Mouse (Mus musculus): ENCODE measurements around the gene Kif11. TPM values are rescaled to one million over a fixed set of nuclear protein-coding genes. Genes with fewer than 3 reads are reported as not detected.

Kif11 gene
- total RNA-seq (2023), result 1.1 TPM

GRCm38 (mm10) chr19:37375755-37376615 lies at the start of gene Kif11:
Gene Kif11 (plus strand): TSS chr19:37376403.

GRCm38 (mm10) chr19:37337752-37338151 lies 38.5 kb upstream of the Kif11 start, which contains the start of gene Ide:
Gene Ide (minus strand): TSS chr19:37337852.

GRCm38 (mm10) chr19:37434263-37434951 lies 58.2 kb downstream of the Kif11 start, which contains the start of gene Hhex:
Gene Hhex (plus strand): TSS chr19:37434810.

Other genes with a start within 250 kb of the Kif11 start
- 61.3 TPM for gene March5, start 168.9 kb upstream of the Kif11 start, total RNA-seq (2023)
- 2.0 TPM for gene Cpeb3, start 167.8 kb upstream of the Kif11 start, total RNA-seq (2023)
- gene Ide, start 38.6 kb upstream of the Kif11 start, total RNA-seq (2023), result 35.9 TPM
- gene Hhex, start 58.4 kb downstream of the Kif11 start, total RNA-seq (2023), result 7.4 TPM
- gene Exoc6, start 174.0 kb downstream of the Kif11 start, total RNA-seq (2023), result 23.9 TPM

All from CD8-positive naive resting alpha-beta T cell, adult 57 days (primary cell).